Mouse (Mus musculus): Measurements from ENCODE around the gene Ephb2. TPM values are rescaled to one million over a fixed set of nuclear protein-coding genes. Genes with fewer than 3 reads are reported as not detected.

Ephb2 gene
- polyA plus RNA-seq, 1 experiment from 2014 or later: 1.3 TPM

DNA sequence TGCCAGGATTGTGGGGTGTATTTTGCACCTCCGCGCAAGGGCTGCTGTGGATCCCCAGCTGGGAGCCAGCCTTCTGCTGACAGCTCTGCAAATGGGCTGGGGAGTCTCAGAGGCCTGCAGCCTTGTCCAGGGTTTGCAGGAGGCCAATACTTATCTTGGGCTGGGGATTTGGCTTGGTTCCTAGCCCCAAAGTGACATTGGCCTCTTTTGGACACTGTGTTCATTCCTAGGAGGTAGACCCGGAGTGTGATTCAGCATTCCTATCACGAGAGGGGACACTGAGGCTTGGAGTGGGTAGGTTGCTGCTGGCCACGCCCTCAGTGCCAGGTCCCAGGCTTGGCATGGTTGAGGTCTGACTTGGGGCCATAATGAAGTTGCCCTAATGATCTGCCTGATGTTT lies 94.8 kb downstream of the Ephb2 start:
- no peak overlapping the region for H3K4me2 ChIP-seq
- H3K4me1 ChIP-seq (replicated peaks): peaks cover 49% of the 10 kb centered on the region
- H3K27ac ChIP-seq: no peak overlapping the region
- no peaks in the 10 kb centered on the region for H3K36me3 ChIP-seq
- H3K9ac ChIP-seq: no peak overlapping the region
- WGBS: 54% methylated on average over 5 of the region's 5 CpGs
- ATAC-seq (replicated peaks; ENCODE audit: insufficient number of reproducible peaks, insufficient read depth, low FRiP score, low read depth): 0 out of 2 replicates have a peak, but pooled peaks have one; percentile 28
- peaks cover 7% of the 10 kb centered on the region for H3K27me3 ChIP-seq
- H3K9me3 ChIP-seq (replicated peaks): no peaks in the 10 kb centered on the region
- no peak overlapping the region for H3K4me3 ChIP-seq

DNA sequence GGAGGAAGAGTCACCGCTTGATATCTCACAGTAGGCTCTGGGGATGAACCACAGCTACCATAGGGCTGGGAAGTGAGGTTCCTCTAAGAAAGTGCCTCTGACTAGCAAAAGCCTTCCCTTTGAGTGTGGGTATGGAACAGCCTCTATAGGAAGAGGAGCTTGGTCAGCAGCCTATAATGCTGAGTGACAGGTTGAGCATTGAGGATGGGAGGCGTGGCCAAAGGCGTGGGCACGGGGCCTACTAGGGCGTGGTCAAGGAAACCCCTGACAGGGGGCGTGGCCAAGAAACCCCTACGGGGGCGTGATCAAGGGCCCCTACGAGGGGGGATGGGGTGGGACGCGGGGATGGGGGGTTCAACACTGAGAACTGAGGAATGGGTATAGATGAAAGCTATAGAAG lies 96.6 kb downstream of the Ephb2 start:
- Histone ChIP-seq H3K9me3 (replicated peaks) (no peaks in the 10 kb centered on the region), H3K27ac (no peak overlapping the region), H3K4me2 (no peak overlapping the region), H3K36me3 (no peaks in the 10 kb centered on the region), H3K4me3 (no peak overlapping the region), H3K9ac (no peak overlapping the region), H3K27me3 (peaks cover 7% of the 10 kb centered on the region), H3K4me1 (replicated peaks) (peaks cover 57% of the 10 kb centered on the region)
- WGBS: 28% methylated on average over 11 of the region's 11 CpGs
- ATAC-seq (replicated peaks; ENCODE audit: insufficient number of reproducible peaks, insufficient read depth, low FRiP score, low read depth): no peak

DNA sequence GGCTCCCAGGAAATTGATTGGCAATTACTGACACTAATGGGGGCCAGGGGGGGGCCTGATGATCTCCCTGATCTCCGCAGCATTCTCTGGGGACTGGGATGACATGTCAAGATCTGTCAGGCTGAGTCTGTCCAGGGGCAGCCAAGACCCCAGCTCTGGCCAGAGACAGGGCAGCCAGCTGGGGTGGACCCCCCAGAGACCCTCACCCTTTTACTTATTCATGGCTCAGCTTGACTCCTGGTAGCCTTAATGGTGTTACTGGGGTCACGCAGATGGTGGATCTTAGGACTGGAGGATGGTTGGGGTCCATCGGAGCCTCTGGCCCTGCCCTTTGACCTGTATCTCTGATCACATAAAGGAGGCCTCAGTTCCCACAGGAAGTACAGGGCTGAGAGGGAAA lies 97.5 kb downstream of the Ephb2 start:
- ATAC-seq (replicated peaks; ENCODE audit: insufficient number of reproducible peaks, insufficient read depth, low FRiP score, low read depth): no peak

DNA sequence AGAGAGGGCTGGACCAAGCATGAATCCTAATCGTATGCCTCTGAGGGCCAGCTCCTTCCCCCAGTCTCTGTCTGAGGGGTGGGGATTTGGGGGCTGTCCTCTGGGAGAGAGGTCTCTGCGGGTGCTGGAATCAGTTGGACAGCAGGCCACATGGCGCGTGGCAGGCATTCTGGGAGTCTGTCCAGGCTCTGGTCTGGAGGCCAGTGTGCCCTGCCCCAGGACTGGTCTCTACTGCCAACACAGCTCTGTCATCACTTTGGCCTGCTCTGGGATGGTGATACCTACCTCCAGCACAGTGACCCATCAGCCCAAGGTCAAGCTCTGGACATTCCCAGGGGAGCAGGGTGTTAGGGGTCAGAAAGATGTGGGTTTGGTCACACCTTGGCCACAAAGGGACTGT lies 99.9 kb downstream of the Ephb2 start:
- no peak overlapping the region for H3K27ac ChIP-seq
- ATAC-seq (replicated peaks; ENCODE audit: insufficient number of reproducible peaks, insufficient read depth, low FRiP score, low read depth): no peak
- 32% methylated on average over 4 of the region's 4 CpGs for WGBS
- H3K9ac ChIP-seq: no peak overlapping the region
- no peak overlapping the region for H3K4me2 ChIP-seq
- H3K27me3 ChIP-seq: peaks cover 7% of the 10 kb centered on the region
- no peak overlapping the region for H3K4me3 ChIP-seq
- H3K36me3 ChIP-seq: no peaks in the 10 kb centered on the region
- H3K4me1 ChIP-seq (replicated peaks): peaks cover 56% of the 10 kb centered on the region
- no peaks in the 10 kb centered on the region for H3K9me3 ChIP-seq (replicated peaks)

More for the DNA sequence above, 97.5 kb downstream of the Ephb2 start:
- H3K9me3 ChIP-seq (replicated peaks): no peaks in the 10 kb centered on the region
- H3K4me2 ChIP-seq: no peak overlapping the region
- peaks cover 60% of the 10 kb centered on the region for H3K4me1 ChIP-seq (replicated peaks)
- H3K27me3 ChIP-seq: peaks cover 7% of the 10 kb centered on the region
- no peak overlapping the region for H3K9ac ChIP-seq
- H3K36me3 ChIP-seq: no peaks in the 10 kb centered on the region
- WGBS: 69% methylated on average over 3 of the region's 3 CpGs
- no peak overlapping the region for H3K4me3 ChIP-seq
- H3K27ac ChIP-seq: no peak overlapping the region

DNA sequence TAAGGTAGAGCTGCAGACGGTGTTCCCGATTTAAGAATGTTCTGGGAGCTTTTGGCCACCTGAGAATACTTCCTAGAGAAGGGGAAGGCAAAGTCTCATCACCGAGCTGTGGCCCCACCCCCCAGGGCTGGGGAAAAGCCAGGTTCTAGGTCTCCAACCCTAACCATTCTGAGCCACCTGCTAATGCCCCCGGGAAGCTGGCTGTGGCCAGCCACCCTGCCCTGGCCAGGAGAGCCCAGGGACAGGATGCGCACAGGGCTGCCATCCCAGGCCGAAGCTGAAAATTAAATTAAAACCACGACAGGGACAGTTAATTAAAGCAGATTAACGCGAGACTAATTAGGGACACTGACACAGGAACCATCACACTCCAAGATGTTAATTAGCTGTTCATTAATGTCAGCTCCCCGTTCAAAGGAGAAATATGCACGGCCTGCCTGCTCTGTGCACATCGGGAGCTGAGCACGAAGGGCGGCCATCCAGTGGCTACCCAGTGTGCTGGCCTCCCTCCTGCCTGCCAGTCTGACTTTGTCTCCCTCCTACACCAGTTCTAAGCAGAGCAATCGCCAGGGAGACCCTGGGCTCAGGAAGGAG lies 101.5 kb downstream of the Ephb2 start:
- WGBS: 83% methylated on average over 15 of the region's 15 CpGs
- H3K9me3 ChIP-seq (replicated peaks): no peaks in the 10 kb centered on the region
- H3K36me3 ChIP-seq: no peaks in the 10 kb centered on the region
- no peak for ATAC-seq (replicated peaks; ENCODE audit: insufficient number of reproducible peaks, insufficient read depth, low FRiP score, low read depth)
- H3K4me1 ChIP-seq (replicated peaks): peaks cover 48% of the 10 kb centered on the region
- no peak overlapping the region for H3K4me3 ChIP-seq
- no peak overlapping the region for H3K9ac ChIP-seq
- no peak overlapping the region for H3K27ac ChIP-seq
- H3K27me3 ChIP-seq: no peaks in the 10 kb centered on the region
- H3K4me2 ChIP-seq: no peak overlapping the region

DNA sequence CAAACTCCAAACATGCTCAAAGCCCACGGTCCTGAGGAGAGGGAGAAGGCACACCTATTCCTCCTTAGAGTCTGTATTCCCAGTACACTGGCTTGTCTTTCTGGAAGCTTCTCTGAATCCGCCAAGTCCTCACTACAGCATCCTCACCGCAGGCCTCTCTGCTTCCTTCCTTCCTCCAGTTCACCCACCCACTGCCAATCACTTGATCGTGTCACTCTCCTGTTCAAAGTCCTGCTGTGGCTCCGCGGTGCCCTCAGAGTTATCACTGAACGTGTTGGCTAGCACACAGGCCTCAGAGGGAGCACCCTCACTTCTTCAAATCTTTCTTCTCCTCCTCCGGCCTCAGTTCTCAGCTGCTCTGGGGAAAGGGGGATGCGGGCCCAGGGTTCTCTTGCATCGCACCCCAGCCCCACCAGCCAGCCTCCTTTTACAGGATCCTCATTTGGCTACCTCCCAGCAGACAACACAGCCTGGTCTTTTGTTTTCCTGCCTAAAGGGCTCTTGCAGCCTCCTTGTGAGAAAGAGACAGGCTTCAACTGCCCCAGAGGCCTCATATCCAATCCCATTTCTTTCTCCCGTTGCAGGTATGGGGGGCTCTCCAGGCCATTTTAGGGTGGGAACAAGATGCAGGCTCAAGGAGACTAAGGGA lies 102.4 kb downstream of the Ephb2 start:
- H3K4me1 ChIP-seq (replicated peaks): peaks cover 44% of the 10 kb centered on the region
- H3K4me2 ChIP-seq: no peak overlapping the region
- H3K27ac ChIP-seq: no peak overlapping the region; the same call in 1 of the 2 replicates
- H3K27me3 ChIP-seq: no peaks in the 10 kb centered on the region
- H3K9ac ChIP-seq: no peak overlapping the region
- no peaks in the 10 kb centered on the region for H3K9me3 ChIP-seq (replicated peaks)
- H3K4me3 ChIP-seq: no peak overlapping the region
- ATAC-seq (replicated peaks; ENCODE audit: insufficient number of reproducible peaks, insufficient read depth, low FRiP score, low read depth): no peak
- WGBS: 35% methylated on average over 11 of the region's 11 CpGs
- no peaks in the 10 kb centered on the region for H3K36me3 ChIP-seq

DNA sequence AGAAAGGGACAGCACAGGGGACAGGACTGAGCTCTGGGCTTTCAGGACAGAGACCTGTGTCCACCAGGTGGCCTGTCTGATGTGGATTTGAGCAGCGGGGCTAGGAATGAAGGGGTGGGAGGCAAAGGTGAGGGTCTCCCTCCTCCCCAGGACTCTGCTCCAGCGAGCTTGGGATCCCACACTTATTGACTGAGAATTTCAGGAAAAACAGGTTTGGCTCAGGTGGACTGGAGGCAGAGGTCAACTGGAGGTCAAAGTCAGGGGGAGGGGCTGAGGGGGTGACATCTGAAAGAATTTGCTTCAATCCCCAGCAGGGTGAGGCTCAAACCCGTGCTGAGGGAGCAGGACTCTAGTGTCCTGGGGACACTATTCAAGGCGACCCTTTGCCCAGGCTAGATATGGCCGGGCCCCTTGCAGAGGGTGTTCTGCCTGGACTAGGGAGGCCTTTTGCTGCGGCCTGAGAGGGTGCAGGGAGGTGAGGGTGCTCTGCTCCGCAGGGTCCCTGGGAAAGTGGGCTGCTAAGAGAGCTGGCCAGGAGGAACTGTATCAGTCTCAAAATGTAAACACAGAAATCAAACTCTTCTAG lies 103.2 kb downstream of the Ephb2 start:
- 46% methylated on average over 7 of the region's 7 CpGs for WGBS
- H3K4me1 ChIP-seq (replicated peaks): peaks cover 44% of the 10 kb centered on the region
- H3K36me3 ChIP-seq: no peaks in the 10 kb centered on the region
- no peak overlapping the region for H3K9ac ChIP-seq
- H3K4me2 ChIP-seq: no peak overlapping the region
- peak overlapping the region; percentile 37; the same call in 1 of the 2 replicates for H3K27ac ChIP-seq
- H3K27me3 ChIP-seq: no peaks in the 10 kb centered on the region
- no peak overlapping the region for H3K4me3 ChIP-seq
- no peaks in the 10 kb centered on the region for H3K9me3 ChIP-seq (replicated peaks)
- ATAC-seq (replicated peaks; ENCODE audit: insufficient number of reproducible peaks, insufficient read depth, low FRiP score, low read depth): no peak

DNA sequence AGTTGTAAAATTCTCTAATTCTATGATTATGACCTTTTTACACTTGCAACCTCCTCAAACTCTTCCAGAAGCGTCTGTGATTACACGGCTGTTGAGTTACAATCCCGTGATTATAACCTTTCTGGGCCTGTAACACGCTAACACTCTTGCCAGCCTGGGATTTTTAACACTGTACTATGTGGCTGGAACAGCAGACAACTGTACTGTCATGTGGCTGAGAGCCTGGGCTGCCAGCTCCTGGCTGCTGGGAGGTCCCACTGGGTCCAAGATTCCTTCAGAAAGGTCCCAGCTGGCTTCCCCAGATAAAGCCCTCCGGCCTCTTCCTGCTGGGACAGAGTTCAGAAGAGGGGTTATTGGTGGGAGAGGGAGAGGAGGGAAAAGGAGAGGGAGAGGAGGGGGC lies 104.0 kb downstream of the Ephb2 start:
- no peak for ATAC-seq (replicated peaks; ENCODE audit: insufficient number of reproducible peaks, insufficient read depth, low FRiP score, low read depth)
- H3K27ac ChIP-seq: peak overlapping the region; percentile 12; the same call in 1 of the 2 replicates
- no peak overlapping the region for H3K9ac ChIP-seq
- no peaks in the 10 kb centered on the region for H3K36me3 ChIP-seq
- H3K4me1 ChIP-seq (replicated peaks): peaks cover 44% of the 10 kb centered on the region
- H3K27me3 ChIP-seq: no peaks in the 10 kb centered on the region
- no peak overlapping the region for H3K4me3 ChIP-seq
- H3K4me2 ChIP-seq: no peak overlapping the region
- no peaks in the 10 kb centered on the region for H3K9me3 ChIP-seq (replicated peaks)
- 49% methylated on average over 5 of the region's 5 CpGs for WGBS

DNA sequence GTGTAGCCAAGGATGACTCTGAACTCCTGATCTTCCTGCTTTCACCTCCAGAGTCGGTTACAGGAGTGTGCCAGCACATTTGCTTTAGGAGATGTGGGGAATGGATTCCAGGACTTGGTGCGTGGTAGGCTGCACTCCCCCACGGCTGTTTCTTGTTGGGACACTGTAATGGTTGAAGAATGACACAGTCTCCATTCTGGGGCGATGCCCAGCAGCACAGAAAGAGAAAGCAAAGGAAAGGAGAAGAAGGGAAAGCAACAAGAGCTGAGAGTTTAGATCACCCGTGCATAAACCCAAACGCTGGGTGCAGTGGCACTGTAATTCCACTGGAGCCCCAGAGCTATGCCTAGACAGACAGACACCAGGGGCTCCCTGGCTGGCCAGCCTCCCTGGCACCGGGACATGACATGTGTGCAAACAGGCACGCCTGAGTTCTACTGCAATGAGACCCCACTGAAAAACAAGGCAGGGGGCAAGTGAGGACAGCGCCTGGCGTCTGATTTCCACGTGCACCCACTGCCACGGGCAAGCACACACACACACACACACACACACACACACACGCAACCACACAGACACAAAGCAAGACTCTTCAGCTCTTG lies 104.7 kb downstream of the Ephb2 start:
- H3K36me3 ChIP-seq: no peaks in the 10 kb centered on the region
- H3K4me3 ChIP-seq: no peak overlapping the region
- no peaks in the 10 kb centered on the region for H3K9me3 ChIP-seq (replicated peaks)
- peaks cover 39% of the 10 kb centered on the region for H3K4me1 ChIP-seq (replicated peaks)
- H3K27me3 ChIP-seq: no peaks in the 10 kb centered on the region
- no peak overlapping the region for H3K9ac ChIP-seq
- no peak overlapping the region for H3K4me2 ChIP-seq
- no peak for ATAC-seq (replicated peaks; ENCODE audit: insufficient number of reproducible peaks, insufficient read depth, low FRiP score, low read depth)
- peak overlapping the region; percentile 12 for H3K27ac ChIP-seq
- 65% methylated on average over 13 of the region's 13 CpGs for WGBS

DNA sequence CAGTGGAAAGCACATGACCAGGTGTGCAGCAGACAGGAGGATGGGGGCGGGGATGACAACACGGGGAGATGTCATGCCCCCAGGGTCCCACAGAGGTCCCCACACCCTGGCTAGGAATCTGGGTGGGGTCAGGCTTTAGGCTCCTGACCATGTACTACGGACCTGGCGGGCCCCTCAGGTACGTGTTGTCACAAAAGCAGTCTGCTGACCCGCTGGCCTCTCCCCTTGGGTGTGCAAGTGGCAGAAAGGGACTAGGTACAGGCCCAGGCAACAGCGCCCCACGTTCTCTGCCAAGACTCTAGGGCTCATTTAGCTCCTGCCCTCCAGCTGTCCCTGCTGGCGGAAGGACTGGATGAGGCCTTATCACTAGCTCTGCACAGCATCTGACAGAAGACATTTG lies 105.3 kb downstream of the Ephb2 start:
- Histone ChIP-seq H3K4me1 (replicated peaks) (peaks cover 33% of the 10 kb centered on the region), H3K4me3 (no peak overlapping the region), H3K9ac (no peak overlapping the region), H3K36me3 (no peaks in the 10 kb centered on the region), H3K9me3 (replicated peaks) (no peaks in the 10 kb centered on the region), H3K4me2 (no peak overlapping the region), H3K27me3 (no peaks in the 10 kb centered on the region), H3K27ac (no peak overlapping the region)
- no peak; the same call in 1 of the 2 replicates for ATAC-seq (replicated peaks; ENCODE audit: insufficient number of reproducible peaks, insufficient read depth, low FRiP score, low read depth)
- 53% methylated on average over 9 of the region's 9 CpGs for WGBS

DNA sequence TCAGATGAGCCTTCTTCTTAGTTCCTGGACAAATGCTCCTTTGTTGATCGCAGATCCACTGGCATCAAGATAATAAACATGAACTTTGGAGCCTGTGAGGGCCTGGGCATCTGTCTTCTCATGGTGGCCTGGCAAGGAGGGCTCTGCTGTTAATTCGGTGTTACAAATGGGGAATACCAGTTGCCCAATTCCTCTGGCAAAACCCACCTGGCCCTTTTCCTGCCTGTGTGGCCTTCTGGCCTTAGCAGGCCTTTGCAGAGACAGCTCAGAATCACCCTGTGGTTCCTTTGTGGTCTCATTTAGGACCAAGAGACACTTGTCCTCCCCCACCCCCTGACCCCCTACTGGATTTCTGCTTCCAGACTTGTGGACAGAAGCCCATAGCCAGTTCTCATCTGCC lies 106.2 kb downstream of the Ephb2 start:
- H3K27me3 ChIP-seq: no peaks in the 10 kb centered on the region
- no peak overlapping the region for H3K4me2 ChIP-seq
- H3K9me3 ChIP-seq (replicated peaks): no peaks in the 10 kb centered on the region
- H3K9ac ChIP-seq: no peak overlapping the region
- H3K4me1 ChIP-seq (replicated peaks): peaks cover 30% of the 10 kb centered on the region
- ATAC-seq (replicated peaks; ENCODE audit: insufficient number of reproducible peaks, insufficient read depth, low FRiP score, low read depth): no peak
- no peak overlapping the region for H3K4me3 ChIP-seq
- no peaks in the 10 kb centered on the region for H3K36me3 ChIP-seq
- 88% methylated on average over 2 of the region's 2 CpGs for WGBS
- H3K27ac ChIP-seq: no peak overlapping the region

Measured in heart, embryonic 15.5 days (tissue).